ENCODE assay signal across 20 mouse cellular contexts in the genomic region with DNA sequence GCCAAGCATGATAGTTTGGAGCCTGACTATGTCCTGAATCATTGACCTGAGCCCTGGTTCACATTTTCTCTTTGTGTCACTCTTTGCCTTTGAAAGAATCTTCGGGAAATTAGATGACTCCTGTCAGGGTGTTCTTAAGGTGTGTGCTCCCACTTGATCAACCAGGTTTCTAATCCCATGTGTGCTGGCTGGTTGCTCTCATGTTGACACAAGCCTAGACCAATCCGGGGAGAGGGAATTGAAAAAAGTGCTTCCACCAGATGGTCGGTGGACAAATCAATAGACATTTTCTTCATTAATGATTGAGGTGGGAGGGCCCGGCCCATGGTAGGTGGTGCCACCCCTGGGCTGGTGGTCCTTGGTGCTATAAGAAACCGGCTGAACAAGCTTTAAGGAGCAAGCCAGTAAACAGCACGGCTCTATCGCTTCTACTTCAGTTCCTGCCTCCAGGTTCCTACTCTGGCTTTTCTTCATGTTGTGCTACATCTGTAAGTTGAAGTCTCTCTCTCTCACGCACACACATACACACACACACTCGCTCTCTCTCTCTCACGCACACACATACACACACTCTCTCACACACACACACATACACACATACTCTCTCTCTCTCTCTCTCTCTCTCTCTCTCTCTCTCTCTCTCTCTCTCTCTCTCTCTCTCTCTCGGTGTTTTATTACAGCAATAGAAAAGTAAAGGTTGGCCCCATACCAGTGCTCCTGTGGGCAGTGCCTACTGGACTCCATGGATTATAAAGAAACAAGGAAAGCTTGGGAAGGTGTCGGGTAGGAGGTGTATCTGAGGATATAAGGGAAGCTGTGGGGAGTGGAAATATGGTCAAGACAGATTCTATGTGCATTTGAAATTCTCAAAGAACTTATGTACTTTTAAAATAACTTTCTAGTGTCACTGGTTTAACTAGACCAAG. TPM values are rescaled to one million over a fixed set of nuclear protein-coding genes. Genes with fewer than 3 reads are reported as not detected.
"Had no signal": no experiment of that assay in that cellular context is flagged by ENCODE, and none has a peak within 500 bp of the region (broad histone marks: within the 10 kb centered on the region; RNA-seq: fewer than 3 reads in every experiment).

No protein-coding gene starts in this region.

- H3K27me3 ChIP-seq: midbrain, embryonic 15.5 days; neural tube, embryonic 13.5 days had no signal

- H3K9me3 ChIP-seq: midbrain, embryonic 15.5 days; neural tube, embryonic 13.5 days had no signal

- ATAC-seq: inflammation-experienced regulatory T-cells, adult 6 months; midbrain, embryonic 15.5 days had no signal

- DNase-seq: kidney, adult 2 months; kidney, postnatal 25 days; liver; lung, postnatal 36 days; retina, postnatal 1 day; right cerebral cortex, postnatal 14 days; thymus, postnatal 36 days had no signal

- H3K4me1 ChIP-seq: midbrain, embryonic 15.5 days; neural tube, embryonic 13.5 days had no signal

- H3K9ac ChIP-seq: midbrain, embryonic 15.5 days; neural tube, embryonic 13.5 days had no signal

- H3K27ac ChIP-seq: left cerebral cortex, adult 2 months; midbrain, embryonic 15.5 days; neural tube, embryonic 13.5 days had no signal

- H3K4me2 ChIP-seq: midbrain, embryonic 15.5 days; neural tube, embryonic 13.5 days had no signal

- H3K36me3 ChIP-seq: midbrain, embryonic 15.5 days; neural tube, embryonic 13.5 days had no signal

- H3K4me3 ChIP-seq: left cerebral cortex, adult 2 months; midbrain, embryonic 15.5 days; neural tube, embryonic 13.5 days had no signal

RNA-seq across cellular contexts. Expression of a gene that starts 34.0 kb away (rescaled TPM):
- total RNA-seq: layer of hippocampus, postnatal 25 days; left cerebral cortex, adult 2 months; left cerebral cortex, postnatal 14 days; megakaryocyte progenitor cell, adult 5-6 weeks; monocyte, adult 5-6 weeks had no signal
- polyA plus RNA-seq: inflammation-experienced regulatory T-cells, adult 6 months; kidney, adult 2 months; limb, embryonic 11.5 days; neural tube, embryonic 13.5 days had no signal

RNA-seq across cellular contexts. Expression of a gene that starts 58.3 kb away (rescaled TPM):
- total RNA-seq: layer of hippocampus, postnatal 25 days; left cerebral cortex, adult 2 months; left cerebral cortex, postnatal 14 days; megakaryocyte progenitor cell, adult 5-6 weeks; monocyte, adult 5-6 weeks had no signal
- polyA plus RNA-seq: inflammation-experienced regulatory T-cells, adult 6 months; kidney, adult 2 months; kidney, embryonic 16.5 days; limb, embryonic 11.5 days; liver, embryonic 16.5 days; lung, embryonic 16.5 days; midbrain, embryonic 15.5 days; neural tube, embryonic 13.5 days; thymus, postnatal 0 days had no signal
